Mouse (Mus musculus) skeletal muscle tissue, adult 2 months (tissue): Measurements from ENCODE around the gene 3830417A13Rik.

Source experiments
- DNase-seq: peaks from one replicate; pipeline ENCODE4 v3.0.0-alpha.2; 2012; ENCODE audit warnings: low read depth, low spot score

The 3830417A13Rik gene

GRCm38 (mm10) chrX:64173248-64173647 is at the start of gene 3830417A13Rik:
Gene 3830417A13Rik, plus strand, starts transcription at chrX:64173548.
- no peak for DNase-seq

GRCm38 (mm10) chrX:64152098-64152497 is 21.2 kb upstream of the 3830417A13Rik start, which contains the start of gene Gm6760:
Gene Gm6760, minus strand, starts transcription at chrX:64152198.
- no peak for DNase-seq

- no peak for DNase-seq
Measured at GRCm38 (mm10) chrX:64181246-64181645, 7.9 kb downstream of the 3830417A13Rik start.
